Mouse (Mus musculus): ENCODE measurements around the gene Olfr10.

DNA sequence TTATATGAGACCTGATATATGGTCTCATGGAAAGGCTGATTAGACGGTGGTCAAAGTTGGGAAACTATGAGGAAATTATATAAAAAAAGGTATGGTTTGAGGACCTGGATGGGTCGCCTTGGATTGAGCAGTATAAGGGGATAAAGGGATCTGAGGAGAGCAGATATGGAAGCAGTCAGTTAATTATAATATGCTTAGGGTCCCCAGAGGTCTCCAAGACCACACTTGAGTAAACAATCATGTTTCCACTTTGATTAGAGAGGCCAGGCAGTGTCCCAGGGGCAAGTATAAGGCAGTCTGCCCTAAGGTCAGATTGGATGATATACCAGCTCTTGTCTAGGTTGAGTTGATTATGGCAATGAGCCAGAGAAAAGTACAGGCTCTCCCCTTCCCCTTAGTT, 17.9 kb downstream of the Olfr10 start, which contains the start of gene Olfr1391:
- no peak for TF ChIP-seq CEBPB (IDR thresholded peaks at IDR 0.05; ENCODE audit: low read depth)
- no peak for TF ChIP-seq CTCF (IDR thresholded peaks at IDR 0.05; ENCODE audit: control insufficient read depth, insufficient read depth, insufficient read length)
- TF ChIP-seq MAX (IDR thresholded peaks at IDR 0.05): no peak
- TF ChIP-seq MYOD1 (IDR thresholded peaks at IDR 0.05; ENCODE audit: control insufficient read depth, insufficient read length, low read depth): no peak
- TF ChIP-seq USF1 (IDR thresholded peaks at IDR 0.05; ENCODE audit: low read depth): no peak
